Mouse (Mus musculus) ES-CJ7 (cell line): ENCODE results near the gene Iqsec1.

Experiments
- DNase-seq: peaks from one replicate; pipeline ENCODE4 v3.0.0; 2011; ENCODE audit warnings: low read depth, low spot score

Gene Iqsec1

DNA sequence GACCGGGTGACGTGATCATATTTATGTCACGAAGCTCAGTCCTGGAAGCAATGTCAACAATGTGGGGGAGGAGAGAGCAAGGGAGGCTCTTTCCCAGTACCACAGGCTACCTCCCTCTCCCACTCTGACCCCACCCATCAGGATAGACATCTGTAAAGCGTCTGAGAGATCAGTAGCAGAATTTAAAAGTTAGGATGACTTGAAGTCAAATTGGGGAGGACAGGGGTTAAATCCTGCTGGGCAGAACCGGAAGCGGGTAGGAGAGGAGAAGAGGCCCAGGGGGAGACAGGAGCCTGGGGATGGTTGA is 366.9 kb downstream of the Iqsec1 start:
- DNase-seq = no peak

DNA sequence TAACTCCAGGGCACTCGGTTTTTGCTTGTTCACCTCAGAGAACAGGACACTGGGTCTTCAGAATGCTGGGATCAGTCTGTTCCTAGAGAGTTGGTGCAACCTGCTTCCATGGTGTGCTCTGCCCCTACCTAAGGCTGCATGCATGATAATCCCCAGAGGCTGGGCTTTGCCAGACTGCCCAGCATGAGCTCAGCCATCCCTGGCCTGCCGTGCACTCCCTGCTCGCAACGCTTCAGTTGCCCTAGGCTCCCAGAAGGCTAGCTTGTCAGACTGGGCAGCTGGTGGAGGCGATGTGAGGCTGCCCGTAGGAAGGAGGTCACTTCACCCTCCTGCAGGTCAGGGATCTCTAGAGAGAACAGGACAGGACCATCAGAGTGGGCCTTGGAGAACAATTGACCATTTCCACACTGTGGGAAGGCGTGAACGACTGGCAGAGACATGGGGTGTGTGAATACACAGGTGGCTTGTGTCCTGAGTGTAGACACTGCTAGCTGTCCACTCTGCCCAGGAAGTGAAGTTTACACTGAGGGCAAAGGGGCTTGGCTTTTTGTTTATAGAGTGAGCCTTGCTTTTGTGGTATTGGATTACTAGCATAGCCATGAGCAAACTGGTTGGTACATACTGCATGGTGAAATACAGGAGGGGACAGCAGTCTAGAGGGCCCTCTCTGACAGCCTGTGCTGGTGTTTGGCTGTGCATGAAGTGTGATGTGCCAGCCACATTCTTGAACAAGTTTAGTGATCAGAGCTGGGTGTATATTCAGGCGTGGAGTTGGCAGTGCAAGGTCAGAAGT is 367.5 kb downstream of the Iqsec1 start:
- no peak for DNase-seq

DNA sequence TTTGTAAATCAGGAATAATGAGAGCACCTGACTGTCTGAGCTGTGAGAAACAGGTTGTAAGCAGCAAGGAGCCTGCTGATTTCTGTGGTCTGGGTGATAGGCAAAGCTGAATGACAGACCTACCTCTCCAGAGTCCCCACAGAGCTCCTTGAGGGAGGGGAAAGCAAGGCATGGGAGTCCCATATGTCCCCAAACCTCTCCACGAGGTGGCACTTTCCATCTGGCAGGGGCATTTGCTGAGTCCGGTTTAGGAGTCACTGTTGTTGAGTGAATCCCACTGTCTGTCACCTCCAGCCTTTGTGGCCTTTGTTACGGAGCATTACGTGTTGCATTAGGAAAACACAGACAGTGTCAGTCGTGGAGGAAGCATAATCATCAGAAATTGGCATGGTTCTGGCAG is 368.5 kb downstream of the Iqsec1 start:
- DNase-seq = no peak

DNA sequence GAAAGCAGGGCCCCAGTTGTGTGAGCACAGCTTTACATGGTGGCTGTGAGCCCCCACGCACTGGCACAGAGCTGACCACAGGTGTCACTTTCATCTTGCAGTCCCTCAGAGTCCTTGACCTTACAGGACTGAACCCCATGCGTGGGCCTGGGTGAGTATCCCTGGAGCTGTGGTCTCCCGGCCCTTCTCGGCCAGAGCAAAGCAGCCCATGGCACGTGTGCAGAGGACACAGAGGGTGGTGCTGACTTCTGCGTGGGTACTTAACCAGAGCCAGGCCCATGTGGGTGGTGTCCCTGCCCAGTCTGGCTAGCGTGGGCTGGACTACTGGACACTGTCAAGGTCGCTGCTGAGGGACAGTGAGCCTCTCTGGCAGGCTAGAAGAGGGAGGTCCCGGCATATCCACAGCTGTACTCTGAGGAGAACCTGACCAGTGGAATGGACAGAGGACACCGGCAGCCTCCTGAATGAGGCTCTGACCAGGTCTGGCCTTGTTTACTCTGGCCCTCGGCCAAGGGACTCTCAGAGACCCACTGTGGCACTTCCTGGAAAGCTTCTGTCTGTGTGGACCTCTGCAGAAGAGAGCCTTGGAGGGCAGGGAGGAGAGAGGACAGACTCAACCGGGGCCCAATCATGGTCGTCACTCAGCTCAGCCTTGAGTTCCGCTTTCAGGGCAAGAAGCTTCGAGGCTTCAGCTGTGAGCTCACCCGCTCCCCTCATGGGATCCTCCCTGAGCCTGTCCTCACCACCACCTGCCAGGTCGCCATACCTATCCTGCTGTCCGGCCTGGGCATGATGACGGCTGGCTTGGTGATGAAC is 369.5 kb downstream of the Iqsec1 start:
- no peak for DNase-seq

DNA sequence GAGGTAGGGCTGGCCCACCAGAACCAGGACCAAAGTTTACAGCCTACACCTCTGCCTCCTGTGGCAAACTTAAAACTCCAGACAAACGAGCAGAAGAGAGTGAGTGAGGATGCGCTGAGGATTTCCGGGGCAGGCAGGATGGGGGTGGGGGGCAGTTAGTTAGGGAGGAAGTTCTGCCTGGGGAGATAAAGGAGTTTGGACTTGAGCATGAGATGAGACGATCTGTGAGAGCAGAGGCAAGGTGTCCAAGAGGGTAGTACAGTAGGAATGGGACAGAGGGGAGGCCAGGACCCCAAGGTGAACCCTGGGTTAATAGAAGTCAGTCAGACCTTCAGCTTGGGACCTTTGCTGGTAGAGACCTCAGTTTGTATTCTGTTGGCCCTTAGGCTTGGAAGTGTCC is 370.2 kb downstream of the Iqsec1 start:
- DNase-seq = no peak

DNA sequence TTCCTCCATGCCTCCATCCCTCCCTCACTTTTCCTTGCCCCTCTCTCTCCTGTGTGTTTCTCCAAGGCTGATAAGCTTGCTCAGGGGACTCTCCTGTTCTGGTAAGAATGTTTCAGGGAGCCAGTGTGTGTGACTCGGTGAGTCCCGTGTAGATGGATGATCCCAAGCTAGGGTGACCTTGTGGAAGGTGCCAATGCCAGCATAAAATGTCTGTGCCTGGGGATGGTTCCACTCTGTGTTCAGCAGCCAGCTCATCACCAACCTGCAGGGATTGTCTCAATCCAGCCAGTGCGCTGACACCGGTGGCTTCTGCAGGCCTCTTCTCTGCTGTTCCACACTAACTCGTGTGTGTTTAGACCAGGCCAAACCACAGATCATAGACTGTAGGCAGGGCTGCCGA is 372.0 kb downstream of the Iqsec1 start:
- no peak for DNase-seq

DNA sequence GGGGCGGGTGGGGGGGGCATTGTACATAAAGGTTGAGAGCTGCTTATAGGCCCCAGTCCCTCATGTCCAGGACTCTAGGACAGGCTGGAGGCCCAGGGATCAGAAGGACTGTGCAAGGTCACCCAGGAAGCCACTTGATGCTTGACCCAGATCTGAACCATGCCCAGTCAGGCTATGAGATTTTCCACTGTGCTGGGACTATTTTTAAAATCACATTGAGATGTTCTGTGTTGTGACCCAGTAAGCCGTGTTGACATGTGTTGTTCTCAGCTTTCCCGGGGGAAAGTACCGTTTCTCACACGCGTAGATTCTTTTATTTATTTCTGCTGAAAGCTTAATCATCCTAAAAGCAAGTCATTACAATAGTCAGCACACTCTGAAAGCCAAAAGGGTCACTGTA is 372.5 kb downstream of the Iqsec1 start:
- DNase-seq = no peak

DNA sequence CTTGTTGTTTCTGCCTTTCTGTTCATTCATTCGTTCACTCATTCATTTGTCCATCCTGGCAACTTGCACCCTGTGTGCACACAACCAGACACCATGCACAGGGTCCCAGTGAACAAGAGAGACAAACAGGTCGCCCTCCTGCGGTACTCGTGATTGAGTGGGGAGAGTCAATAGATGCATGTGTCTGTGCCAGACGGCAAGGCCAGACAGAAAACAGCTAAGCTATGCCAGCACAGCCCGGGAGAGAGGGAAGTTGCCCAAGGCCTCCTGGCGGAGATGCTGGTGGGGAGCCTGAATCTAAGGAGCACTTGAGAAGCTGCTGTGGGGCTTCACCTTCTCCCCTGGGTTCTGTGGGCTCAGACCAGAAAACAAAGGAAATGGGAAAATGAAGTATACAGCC is 373.1 kb downstream of the Iqsec1 start:
- no peak for DNase-seq

DNA sequence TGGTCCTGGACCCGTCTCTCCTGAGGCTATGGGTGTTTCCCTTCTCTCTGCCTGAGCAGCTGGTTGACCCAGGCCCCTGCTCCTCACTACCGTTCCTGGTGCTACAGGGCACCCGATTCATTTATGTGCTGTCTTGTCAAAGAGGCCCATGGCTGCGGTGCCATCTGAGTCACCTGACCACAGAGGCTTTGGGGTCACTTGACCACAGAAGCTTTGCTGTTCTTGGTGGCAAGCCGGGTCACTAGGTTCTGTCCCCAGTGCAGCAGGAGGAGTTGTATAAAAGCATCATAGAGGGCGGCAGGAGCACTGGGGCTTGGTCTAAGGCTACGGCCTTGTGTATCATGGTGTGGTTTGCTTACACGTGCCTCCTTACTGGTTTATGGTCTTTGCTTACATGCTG is 375.2 kb downstream of the Iqsec1 start:
- DNase-seq = no peak

DNA sequence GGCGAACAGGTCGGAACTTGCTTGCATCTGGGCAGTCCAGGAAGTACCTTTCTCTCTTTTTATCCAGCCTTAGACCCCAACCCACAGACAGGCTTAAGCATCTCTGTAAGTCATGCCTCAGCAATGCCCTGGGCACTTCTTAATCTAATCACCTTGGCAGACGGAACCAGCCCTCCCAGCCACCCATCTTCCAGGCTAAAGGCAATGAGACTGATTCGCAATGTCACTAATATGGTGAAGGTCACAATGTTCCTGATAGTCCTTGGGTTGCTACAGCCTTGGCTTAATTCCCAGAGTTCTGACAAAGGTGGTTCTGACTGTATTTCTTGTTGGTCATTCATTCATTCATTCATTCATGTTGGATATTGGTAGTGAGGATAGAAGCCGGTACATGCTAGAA is 378.2 kb downstream of the Iqsec1 start:
- DNase-seq = no peak

DNA sequence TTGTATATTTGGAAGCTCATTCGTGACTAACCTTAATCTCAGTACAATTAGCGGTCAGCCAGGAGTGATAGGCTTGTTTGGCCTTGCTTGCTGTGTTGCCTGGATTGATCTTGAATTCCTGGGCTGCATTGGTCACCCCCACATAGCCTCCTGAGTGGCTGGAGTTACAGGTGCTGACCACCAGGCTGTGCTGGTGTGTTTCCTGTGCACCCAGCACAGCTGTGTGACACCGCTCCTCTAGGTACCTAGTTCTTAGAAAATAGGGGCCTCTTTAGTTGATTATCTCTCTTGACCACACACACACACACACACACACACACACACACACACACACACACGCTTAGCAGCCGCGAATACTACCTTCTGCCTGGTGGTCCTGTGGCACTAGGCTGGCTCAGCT is 380.3 kb downstream of the Iqsec1 start:
- peak; percentile 50 for DNase-seq

DNA sequence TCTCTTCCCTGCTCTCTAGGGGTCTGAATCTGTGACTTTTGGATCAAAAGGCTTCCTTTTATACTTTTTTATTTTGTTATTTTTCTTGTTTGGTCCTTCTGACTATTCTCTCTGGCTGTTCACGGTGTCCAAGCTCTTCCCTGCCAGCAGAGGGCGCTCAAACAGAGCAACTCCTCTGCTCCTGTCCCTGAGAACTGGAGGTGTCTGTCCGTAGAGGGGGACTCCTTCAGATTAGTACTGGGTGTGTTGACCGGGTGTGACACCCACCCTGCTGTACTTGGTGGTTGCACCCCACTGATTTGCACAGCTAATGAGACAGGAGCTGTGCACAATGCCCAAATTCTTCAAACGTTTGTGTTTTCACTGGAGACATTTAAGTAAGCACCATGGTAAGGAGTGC is 381.3 kb downstream of the Iqsec1 start:
- peak; percentile 78 for DNase-seq

DNA sequence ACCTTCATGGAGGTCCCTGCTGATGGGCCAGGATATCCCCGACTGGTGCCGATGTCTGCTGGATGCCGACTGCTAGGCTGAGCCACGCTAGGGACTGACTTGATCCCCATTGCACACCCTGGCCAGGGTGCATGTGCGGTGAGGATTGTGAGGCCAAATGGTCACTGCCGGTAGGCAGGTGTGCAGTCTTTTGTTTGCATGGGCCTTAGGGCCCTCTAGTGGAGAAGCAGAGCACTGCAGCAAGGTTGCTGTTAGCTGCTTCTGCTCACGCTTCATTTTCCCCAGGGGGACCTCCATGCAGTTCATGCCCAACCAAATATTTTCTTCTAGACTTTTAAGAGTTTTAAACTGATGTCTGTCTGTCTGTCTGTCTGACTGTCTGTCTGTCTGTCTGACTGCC is 381.9 kb downstream of the Iqsec1 start:
- DNase-seq = peak; percentile 88
